Mouse (Mus musculus): Measurements from ENCODE around the gene Litaf.
A peak's percentile ranks its signal among the peaks of the same experiment; 100 is the strongest.

Gene Litaf

DNA sequence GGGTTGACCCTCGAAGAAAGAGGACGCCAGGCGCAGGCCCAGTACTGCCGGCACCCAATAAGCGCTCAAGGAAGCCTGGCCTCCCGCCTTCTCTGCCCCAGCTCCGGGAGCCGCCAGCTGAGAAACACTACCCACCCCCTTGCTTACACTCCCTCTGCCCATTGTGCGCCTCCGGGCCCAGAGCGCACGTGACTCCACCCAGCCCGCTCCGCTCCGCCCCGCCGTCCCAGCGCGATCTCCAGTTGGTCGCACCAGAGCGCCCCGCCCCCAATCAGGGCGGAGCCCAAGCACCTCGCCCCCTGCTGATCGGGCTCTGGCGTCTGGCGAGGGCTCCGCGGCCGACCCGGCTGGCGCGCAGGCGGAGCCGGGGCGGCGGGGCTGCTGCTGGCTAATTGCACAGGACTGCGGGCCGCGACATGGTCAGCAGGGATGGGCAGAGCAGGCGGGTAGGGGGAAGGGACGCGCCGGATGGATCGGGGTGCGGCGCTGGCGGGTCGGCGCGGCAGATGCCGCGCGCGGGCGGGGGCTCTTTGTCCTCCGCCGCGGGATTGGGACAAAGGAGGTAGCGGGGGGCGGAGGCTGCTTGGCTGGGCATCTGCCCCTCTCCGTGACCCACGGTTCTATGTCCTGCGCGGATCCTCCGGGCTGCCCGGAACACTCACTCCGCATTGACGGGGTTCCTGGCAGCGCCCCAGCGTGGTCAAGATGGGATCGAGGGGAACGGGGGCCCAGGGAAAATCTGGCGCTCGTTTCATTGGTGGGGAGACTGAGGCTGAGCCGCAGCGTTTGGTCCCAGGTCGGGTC lies at the start of gene Litaf:
Litaf (minus strand) TSS at position 129 of the 804 bp plus-strand sequence.
- DNase-seq: peak; percentile 97 to 99

DNA sequence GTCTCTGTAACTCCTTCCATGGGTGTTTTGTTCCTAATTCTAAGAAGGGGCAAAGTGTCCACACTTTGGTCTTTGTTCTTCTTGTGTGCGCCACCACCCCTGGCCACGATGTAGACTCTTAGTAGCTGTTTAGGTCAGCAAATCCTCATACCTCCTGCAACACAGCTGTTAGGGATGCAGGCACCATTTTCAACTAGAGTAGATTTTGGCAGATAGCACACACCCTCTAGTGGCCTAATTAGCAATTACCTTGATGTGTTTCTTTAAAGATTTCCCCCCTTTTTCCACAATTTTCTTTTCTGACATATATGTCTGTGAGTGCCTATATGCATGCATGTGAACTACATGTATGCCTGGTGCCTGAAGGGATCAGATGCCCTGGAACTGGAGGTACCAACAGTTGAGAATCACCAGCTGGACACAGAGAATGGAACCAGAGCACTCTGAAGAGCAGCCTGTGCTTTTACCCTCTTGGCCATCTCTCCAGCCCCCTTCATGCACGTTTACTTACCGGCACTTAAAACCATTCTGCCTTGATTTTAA lies 43.3 kb upstream of the Litaf start:
- DNase-seq: peak in 1 of 2 experiments; percentile 32

DNA sequence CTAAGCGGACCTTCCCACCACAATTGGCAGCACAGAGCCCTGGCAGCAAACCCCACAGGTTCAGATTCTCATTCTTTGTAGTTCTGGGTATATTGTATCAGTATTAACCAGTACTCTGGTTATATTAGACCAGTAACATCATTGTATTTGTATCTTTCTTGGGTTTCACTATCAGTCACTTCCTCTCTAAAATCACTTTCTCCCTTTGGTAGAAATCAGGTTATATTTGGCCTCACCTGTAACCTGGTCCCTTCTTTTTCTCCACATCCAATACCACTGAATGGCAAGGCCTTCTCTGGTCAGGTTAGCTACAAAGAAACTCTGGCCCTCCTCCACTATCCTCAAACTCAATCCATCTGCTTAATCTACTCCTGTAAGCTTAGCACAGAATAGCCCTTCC lies 38.9 kb upstream of the Litaf start:
- DNase-seq: no peak

DNA sequence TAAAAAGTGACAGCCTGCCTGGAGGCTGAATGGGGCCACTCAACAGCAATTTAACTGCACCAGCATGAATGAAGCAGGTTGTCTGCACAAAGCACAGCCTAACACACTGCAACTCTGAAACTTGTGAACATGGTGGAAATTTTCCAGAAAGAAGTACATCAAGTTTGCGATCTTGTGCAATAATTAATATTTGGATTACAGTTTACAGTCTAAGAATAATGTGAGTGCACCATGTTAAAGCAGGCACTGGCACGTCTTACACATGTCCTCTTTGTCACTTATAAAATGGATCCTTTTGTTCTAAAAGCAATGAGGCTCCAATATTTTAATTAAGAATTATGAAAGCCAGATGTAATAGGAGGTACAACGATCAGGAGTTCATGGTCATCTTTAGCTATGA lies 31.3 kb upstream of the Litaf start:
- no peak for DNase-seq

DNA sequence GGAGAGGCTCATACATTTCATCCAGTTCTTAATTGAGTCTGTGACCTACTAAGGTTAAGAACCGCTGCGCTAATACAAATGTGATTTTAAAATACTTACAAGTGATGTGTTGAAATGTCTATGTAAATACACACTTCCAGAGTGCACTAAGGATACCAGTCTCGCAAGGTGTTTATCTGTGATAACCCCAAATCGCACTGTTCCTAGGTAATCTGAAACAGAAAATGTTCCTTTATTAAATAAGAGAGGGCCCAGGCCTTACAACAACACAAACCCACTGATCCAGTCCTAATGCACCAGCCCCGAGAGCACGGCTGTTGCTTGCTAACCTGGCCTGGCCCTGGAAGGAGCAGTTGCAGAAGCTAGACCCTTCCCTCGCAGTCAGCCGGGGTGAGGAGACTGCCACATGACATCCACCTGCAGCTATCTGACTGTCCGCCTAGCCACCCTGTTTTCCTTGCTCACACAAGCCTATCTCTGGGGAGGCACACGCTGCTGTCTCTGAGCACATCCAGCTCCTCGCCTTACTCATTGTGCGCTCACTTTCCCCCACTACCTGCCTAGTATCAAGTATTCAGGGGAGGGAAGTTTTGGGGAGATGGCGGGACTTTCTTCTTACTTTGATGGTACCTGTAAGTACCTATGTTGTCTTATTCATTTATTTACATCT lies 27.9 kb upstream of the Litaf start:
- no peak for DNase-seq

DNA sequence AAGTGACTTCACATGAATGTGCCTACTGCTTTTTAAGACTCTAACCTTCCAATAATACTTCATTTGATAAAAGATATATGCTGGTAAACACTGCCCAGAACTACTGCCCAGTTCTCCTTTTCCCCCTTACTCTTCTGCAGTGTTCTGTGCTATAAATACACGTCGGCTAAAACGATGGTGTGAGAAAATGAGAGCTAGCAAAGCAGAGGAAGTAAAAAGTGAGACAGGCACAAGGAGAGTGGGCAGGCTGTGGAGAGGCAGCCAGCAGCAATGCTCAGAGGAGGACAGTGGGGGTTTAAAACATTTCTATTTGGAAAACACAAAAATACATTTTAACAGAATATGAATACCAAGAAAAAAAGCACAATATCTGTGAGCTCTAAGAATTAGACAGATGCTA lies 26.6 kb upstream of the Litaf start:
- no peak for DNase-seq

DNA sequence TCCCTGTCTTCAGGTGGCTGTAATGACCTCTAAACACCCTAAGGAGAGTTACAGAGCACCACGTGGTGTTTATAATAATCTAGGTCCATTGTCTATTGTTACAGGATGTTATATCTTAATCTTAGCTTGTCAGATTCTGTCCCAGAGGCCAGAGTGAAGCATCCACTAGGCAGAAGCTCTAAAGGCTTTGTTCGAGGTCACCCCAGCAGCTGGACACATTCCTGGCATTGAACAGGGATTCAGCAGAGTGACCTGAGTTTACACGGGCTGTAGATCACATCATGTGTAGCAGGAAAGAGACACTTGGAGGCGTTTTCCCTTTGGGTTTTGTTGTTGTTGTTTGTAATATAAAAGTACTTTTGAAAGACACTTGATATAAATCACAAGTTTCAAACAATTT lies 26.1 kb upstream of the Litaf start:
- DNase-seq: no peak

DNA sequence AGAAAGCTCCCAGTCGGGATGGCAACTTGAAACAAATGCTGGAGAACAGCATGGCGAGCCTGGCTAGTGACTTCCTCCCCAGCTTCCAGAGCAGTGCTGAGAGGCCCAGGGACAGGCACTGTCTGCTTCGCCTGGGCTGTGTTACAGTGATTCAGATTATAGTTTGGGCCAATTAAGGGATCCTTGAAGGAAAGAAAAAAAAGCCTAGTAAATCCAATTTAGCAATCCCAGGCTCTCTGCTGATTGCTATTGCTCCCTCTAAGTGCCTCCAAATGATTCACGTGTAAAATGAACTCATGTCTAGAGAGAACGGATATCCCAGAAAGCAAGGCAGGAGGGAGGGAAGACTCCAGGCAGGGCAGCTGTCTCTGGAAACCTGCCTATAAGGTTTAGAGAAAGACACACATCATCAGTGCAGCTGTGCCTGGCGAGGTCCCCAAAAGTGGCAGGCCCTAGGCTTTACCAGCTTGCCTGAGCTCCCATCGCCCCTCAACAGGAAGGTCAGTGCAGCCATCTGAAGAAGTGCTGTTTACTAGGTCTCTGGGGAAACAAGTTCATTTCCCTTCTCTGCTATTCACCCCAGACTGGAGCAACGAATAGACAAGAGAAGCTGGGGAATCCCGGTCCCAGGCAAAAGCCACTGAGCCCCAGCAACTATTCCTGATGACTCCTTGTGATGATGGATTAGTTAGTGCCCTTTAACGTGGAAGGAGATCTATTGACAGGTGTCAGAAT lies 25.0 kb upstream of the Litaf start:
- DNase-seq: no peak

DNA sequence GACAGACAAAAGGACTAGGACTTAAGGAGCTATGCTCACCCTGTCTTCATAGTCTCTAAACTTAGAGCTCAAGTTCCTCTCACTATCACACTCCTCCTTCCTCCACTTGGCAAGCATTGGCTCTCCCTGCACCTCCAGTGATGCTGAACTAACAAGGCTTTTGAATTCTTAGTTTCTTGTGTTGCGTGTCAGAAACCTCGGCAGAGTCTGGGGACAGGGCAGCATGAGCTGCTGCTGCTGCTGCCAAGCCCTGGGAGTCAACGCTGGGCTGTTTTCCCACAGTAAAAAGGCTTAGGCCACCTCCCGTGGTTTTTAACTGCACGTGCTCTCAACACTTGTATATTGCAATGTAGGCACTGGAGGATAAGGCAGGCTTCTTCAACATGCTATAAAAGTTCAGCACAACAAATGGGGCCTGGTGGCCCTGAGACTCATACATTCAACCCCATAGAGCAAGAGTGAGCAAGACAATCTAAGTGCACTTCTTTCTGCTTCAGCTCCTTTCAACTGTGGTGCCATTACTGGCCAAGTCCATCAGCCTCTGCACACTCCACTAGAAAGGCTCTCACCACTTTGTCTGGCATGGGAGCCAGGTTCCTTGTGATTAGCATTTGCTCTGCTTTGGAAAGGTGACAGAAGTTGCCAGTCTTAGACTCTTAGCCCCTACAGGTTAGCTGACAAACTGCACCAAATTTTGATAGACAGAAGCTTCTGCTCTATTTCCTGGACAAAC lies 21.1 kb upstream of the Litaf start:
- DNase-seq: peak; percentile 29 to 39

DNA sequence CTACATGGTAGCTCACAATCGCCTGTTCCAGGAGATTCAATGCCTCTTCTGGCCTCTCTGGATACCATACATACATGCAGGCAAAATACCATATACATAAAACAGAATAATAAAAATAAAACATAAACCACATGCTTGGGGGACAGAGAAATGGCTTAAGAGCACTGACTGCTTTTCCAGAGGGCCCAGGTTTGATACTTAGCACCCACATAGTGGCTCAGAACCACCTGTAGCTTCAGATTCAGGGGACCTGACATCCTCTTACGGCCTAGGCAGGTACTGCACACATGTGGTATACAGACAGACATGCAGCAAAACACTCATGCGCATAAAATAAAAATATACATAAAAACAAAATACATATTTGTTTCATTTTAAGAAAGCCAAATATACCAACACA lies 20.3 kb upstream of the Litaf start:
- no peak for DNase-seq

DNA sequence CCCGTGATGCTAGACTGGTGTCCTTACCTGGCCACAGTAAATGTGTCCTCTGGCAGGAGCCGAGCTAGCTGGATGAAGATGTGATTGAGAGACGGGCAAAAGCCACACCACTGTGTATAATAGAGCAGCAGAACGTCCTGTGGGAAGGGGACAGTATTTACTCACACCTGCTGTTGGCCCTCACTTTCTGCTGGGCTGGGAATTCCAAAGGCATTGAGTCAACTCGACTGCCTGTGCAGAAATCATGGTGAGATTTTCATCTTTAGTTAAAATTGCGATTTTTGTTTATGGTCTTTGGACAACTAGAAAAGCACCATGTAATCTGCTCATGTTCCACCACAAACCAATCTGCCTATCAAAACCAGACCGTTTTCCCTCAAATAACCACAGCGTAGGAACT lies 18.2 kb upstream of the Litaf start:
- no peak for DNase-seq

DNA sequence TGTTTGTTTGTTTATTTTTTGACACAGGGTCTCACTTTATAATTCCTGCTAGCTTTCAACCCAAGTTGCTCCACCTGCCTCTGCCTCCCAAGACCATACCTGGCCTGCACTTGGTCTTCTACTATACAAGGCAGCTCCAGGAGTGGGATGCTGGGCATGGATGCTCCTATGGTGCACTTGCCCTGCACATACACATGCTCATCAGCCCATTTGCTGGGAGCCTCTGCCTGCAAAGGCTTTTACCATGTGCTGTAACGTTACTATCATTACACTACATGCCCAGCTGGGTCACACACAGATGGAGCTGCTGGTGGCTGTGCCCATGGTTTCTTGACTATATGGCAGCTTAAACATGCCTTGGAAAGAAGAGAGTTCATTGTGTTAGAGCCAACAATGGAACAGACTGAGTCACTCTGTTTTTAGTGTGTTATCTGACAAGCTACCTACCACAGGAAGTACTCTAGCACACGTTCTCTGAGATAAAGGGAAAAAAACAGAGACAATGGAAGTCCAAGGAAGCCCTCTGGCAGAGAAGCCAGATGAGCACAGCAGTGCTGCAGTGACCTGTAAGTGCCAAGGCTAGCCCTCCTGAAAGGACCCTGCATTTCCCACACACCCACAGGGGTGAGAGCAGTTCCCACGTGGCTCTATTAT lies 12.4 kb upstream of the Litaf start:
- no peak for DNase-seq

DNA sequence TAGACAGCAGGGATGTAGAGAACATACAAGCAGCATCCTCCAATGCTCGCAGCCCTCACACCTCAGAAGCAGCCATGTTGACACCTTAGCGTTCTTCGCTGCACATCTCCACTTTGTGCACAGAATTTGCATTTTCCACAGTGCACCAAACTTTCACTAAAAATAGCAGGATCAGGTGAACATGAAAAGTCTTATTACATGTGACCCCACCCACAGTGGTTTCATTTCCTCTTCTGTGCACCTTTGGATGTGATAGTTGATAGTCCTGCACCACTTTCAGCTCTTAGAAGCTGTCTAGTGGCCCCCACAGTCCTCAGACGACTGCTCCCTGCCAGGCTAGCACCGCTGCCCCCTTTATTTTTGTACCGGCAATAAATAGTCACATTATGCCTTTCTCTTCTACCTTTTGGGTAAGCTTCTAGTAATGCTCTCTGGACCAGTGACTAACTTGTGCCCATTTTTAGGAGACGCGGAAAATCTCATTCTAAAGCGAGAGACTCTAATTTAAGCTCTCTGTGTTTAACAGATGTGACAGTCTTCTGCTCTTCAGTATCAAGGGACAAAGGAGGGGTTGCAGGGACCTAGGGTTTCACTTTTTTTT lies 11.7 kb upstream of the Litaf start:
- no peak for DNase-seq

DNA sequence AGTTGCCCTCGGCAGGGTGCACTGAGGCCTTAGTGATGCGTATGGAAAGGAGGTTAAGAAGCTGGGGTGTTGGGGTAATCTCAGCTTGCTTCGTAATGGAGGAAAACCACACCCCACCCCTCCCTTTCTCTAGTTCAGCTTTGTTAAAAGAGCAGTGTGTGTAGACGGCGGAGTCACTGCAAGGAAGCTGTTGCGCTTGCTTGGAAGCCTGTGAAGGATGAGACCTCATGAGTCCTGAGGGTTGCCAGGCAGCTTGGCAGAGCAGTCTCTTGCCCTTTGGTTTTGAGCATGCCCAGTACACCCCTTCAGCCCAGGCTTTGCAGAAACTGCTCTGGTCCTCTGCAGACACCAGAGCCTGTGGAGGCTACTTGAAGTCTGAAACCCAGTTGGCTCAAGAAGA lies 7.1 kb upstream of the Litaf start:
- peak; percentile 39 to 53 for DNase-seq

DNA sequence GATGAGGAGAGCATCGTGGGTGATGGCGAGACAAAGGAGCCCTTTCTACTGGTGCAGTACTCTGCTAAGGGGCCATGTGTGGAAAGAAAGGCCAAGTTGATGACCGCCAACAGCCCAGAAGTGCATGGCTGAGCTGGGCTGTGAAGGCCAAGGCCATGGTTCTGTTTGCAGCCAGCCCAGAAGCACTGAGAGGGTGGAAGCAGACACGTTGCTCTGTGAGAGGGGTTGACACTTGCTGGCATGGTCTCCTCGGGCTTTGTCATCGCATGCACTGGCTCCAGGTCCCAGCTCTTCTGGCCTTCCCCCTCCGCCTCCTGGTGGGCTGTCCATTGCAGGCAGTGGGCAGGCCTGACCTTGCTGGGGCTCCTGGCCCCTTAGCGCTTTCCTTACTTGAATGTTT lies 6.5 kb upstream of the Litaf start:
- DNase-seq: peak in 1 of 2 experiments; percentile 29

DNA sequence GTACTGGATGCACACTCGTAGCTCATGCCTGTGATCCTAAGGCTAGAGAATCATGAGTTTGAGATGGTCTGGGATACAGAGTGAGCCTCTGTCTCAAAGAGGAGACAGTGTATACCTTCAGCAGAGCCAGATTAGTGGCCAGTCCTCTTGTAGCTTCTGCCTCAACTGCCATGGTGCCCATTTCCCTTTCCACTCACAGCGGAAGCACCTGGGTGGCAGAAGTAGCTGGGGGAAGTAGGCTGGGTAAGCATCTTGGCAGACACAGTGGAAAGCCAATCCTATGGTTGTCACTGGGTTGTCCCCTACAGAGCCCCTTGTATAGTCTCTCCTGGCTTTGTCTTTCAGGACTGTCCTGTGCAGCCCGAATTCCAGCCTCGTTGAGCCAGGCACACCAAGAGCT lies 5.9 kb upstream of the Litaf start:
- DNase-seq: no peak

DNA sequence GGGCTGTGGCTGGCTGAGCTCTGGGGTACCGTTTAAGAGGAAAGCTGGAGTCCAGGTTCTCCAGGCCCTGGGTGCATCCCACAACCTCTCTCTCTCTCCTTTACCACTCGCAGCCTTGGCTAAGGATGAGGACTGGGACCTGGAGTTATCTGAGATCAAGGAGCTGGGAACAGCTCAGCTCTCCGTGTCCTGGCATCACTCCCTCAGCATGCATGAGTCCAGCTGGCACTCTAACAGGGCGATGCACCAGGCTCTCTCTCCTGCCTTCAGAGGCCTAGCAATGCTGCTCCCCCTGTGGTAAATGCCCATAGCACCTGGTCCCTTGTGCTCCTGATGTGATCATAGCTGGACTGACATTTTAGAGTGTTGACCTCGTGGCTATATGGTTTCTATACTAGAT lies 5.2 kb upstream of the Litaf start:
- DNase-seq: peak; percentile 88 to 94

DNA sequence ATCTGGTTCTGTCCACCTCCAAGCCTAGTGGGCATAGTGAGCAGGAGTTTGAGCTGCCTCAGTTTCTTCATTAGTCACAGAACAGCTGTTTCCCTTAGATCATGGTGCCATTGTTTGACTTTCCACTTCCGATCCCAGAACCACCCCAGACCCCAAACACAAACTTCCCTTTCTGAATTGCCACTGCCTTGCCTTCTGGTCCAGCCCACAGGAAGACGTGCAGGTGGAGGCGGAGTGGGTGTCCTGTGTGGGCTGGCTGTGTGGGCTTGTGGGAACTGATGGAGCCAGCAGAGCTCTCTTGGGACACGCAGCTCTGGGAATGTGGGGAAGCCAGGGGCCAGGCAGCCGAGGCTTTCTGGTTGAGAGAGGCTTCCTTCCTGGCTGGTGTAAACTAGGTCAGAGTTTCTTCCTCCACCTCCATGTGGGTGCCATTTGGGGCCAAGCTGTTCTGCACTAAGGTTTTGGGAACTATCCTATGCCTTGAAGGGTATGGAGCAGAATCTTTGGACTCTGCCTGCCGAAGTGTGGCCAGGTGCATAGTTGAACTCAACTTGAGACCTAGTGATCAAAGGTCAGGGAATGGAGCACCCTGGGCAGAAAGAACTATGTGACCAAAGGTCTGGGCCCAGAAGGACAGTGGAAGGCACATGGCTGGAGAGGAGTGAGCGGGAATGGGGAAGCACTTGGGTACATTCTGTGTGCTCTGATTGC lies 3.9 kb upstream of the Litaf start:
- DNase-seq: no peak

DNA sequence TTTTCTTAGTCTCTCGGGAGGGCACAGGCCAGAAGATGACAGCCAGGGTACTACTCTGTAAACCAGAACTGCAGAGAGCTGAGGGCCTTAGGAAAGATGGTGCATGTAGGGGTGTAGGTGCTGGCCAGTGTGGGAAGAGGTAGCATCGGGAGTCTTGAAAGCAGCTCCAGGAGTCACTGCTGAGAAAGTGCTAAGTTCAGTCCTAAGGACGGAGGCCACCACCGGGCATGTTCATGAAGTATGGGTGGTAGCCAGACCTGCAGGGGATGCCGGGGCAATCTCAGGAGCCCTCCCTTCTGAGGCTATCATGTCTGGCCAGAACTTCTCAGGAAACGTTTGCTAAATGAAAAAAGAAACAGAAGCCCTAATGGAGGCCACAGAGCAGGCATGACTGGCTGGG lies 3.3 kb upstream of the Litaf start:
- DNase-seq: no peak

DNA sequence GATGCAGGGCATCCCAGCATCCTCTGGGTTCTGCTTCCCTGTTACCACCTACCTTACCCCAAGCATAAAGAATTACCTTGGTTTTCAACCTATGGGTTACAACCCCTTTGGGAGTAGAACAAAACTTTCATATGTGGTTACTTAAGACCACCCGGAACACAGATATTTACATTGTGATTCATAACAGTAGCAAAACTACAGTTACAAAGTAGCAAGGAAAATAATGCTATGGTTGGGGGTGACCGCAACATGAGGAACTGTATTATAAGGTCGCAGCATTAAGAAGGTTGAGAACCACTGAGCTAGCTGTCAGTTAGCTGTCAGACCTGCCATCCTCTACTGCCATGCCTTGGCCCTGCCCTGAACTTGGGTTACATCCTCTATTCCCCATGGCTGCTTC lies 2.7 kb upstream of the Litaf start:
- DNase-seq: no peak

DNA sequence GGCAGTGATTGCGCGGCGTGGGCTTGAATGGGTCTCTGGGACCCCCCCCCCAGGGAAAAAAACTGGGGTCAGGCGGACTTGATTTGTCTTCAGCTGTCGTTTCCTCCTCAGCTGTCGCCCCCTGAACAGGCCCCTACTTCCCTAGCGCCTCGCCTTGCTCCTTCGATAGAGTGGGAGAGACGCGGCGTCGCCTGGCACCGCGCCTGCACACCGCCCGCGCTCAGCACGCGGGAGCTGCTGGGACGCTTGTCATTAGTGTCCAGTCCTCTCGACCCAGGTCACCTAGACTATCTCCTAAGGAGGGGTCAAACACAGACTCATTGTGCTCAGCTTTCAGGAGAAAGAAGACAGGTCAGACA lies 855 bp upstream of the Litaf start:
- peak; percentile 66 to 79 for DNase-seq
